Mouse (Mus musculus) megakaryocyte, embryonic 14.5 days (primary cell): Measurements from ENCODE around the gene Rbm15. TPM values are rescaled to one million over a fixed set of nuclear protein-coding genes. Genes with fewer than 3 reads are reported as not detected.

ENCODE experiments used
- H3K27me3 ChIP-seq: replicated peaks from 2 replicates; pipeline ENCODE3; 2012; ENCODE audit warnings: inconsistent platforms
- H3K36me3 ChIP-seq: replicated peaks from 2 replicates; pipeline ENCODE3; 2012; ENCODE audit warnings: low read length, inconsistent platforms, mixed read lengths
- H3K4me1 ChIP-seq: 2 replicates; pipeline ENCODE4 v1.6.1; 2012; ENCODE audit warnings: inconsistent platforms
- H3K4me3 ChIP-seq: replicated peaks from 2 replicates; pipeline ENCODE3; 2012; ENCODE audit warnings: moderate library complexity, mild to moderate bottlenecking, inconsistent platforms
- H3K9me3 ChIP-seq: 2 replicates; pipeline ENCODE4 v1.6.1; 2012; ENCODE audit warnings: inconsistent platforms
- FLI1 ChIP-seq: IDR thresholded peaks from 2 replicates; pipeline ENCODE4 v1.6.1; 2012; ENCODE audit warnings: low read length, inconsistent platforms, mixed read lengths
- GATA1 ChIP-seq: IDR thresholded peaks from 3 replicates; pipeline ENCODE4 v1.6.1; 2012; ENCODE audit warnings: mixed read lengths, low read length, inconsistent platforms, borderline replicate concordance
- polyA plus RNA-seq: library from polyadenylated mRNA; stranded (reverse); fragments of >175 nt; gene quantifications from 2 replicates; pipeline ENCODE4 v1.2.3, GENCODE M21; 2012; ENCODE audit warnings: low replicate concordance; ENCODE audit not compliant: insufficient read depth

Gene Rbm15
- polyA plus RNA-seq, 1 experiment, result 1.3 TPM

- Histone ChIP-seq H3K4me3 (no peak within 1 kb of the TSS), H3K4me1 (peaks cover 33% of the 10 kb centered on the region), H3K9me3 (no peaks in the 10 kb centered on the region), H3K36me3 (peaks cover 12% of the 10 kb centered on the region), H3K27me3 (no peaks in the 10 kb centered on the region)
- TF ChIP-seq FLI1, result no peak
- TF ChIP-seq GATA1, result no peak
These were observed 42.6 kb downstream of the Rbm15 start, which contains the start of gene Slc16a4 for GRCm38 (mm10) chr3:107290764-107291381. Gene Slc16a4, plus strand, starts transcription at chr3:107291230.

- peaks cover 33% of the 10 kb centered on the region for H3K4me1 ChIP-seq
- no peaks in the 10 kb centered on the region for H3K27me3 ChIP-seq
- H3K4me3 ChIP-seq, result no peak overlapping the region
- no peak for TF ChIP-seq GATA1
- no peak for TF ChIP-seq FLI1
- no peaks in the 10 kb centered on the region for H3K9me3 ChIP-seq
- peaks cover 36% of the 10 kb centered on the region for H3K36me3 ChIP-seq
These were observed 46.1 kb downstream of the Rbm15 start for GRCm38 (mm10) chr3:107287346-107287745.

GRCm38 (mm10) chr3:107286123-107286522 lies 47.4 kb downstream of the Rbm15 start:
- Histone ChIP-seq H3K36me3 (peaks cover 48% of the 10 kb centered on the region), H3K4me1 (peaks cover 29% of the 10 kb centered on the region), H3K9me3 (no peaks in the 10 kb centered on the region), H3K27me3 (no peaks in the 10 kb centered on the region), H3K4me3 (no peak overlapping the region)
- TF ChIP-seq GATA1, result no peak
- no peak for TF ChIP-seq FLI1

- peaks cover 26% of the 10 kb centered on the region for H3K36me3 ChIP-seq
- H3K9me3 ChIP-seq, result no peaks in the 10 kb centered on the region
- peaks cover 6% of the 10 kb centered on the region for H3K27me3 ChIP-seq
- no peak for TF ChIP-seq GATA1
- no peak for TF ChIP-seq FLI1
- H3K4me3 ChIP-seq, result peak within 1 kb of the TSS; percentile 96
- H3K4me1 ChIP-seq, result peaks cover 20% of the 10 kb centered on the region
These were observed 54.8 kb downstream of the Rbm15 start, which contains the start of gene Lamtor5 for GRCm38 (mm10) chr3:107278479-107279269. Gene Lamtor5, plus strand, starts transcription at chr3:107278858.

- no peak overlapping the region for H3K4me3 ChIP-seq
- TF ChIP-seq FLI1 (no peak), GATA1 (no peak)
- H3K4me1 ChIP-seq, result peaks cover 20% of the 10 kb centered on the region
- peaks cover 6% of the 10 kb centered on the region for H3K27me3 ChIP-seq
- no peaks in the 10 kb centered on the region for H3K9me3 ChIP-seq
- H3K36me3 ChIP-seq, result peaks cover 8% of the 10 kb centered on the region
These were observed 56.8 kb downstream of the Rbm15 start for GRCm38 (mm10) chr3:107276626-107277025.

GRCm38 (mm10) chr3:107275996-107276395 lies 57.5 kb downstream of the Rbm15 start:
- peaks cover 1% of the 10 kb centered on the region for H3K36me3 ChIP-seq
- no peak overlapping the region for H3K4me3 ChIP-seq
- H3K9me3 ChIP-seq, result no peaks in the 10 kb centered on the region
- no peak for TF ChIP-seq GATA1
- TF ChIP-seq FLI1, result no peak
- peaks cover 6% of the 10 kb centered on the region for H3K27me3 ChIP-seq
- H3K4me1 ChIP-seq, result peaks cover 20% of the 10 kb centered on the region

Other genes starting within 250 kb of the Rbm15 start
- gene Kcna2, start 232.5 kb downstream of the Rbm15 start, polyA plus RNA-seq, result not detected in 2 replicates
- not detected in 2 replicates for gene Kcna10, start 150.6 kb downstream of the Rbm15 start, polyA plus RNA-seq
- gene Cym, start 111.9 kb downstream of the Rbm15 start, polyA plus RNA-seq, result not detected in 2 replicates
- not detected in 2 replicates for gene A630076J17Rik, start 103.1 kb downstream of the Rbm15 start, polyA plus RNA-seq
- gene Prok1, start 94.0 kb downstream of the Rbm15 start, polyA plus RNA-seq, result not detected in 2 replicates
- gene Lamtor5, start 54.8 kb downstream of the Rbm15 start, polyA plus RNA-seq, result 7.0 and 33.7 TPM in 2 replicates
- not detected in 2 replicates for gene Slc16a4, start 42.4 kb downstream of the Rbm15 start, polyA plus RNA-seq
- gene Kcnc4, start 125.9 kb upstream of the Rbm15 start, polyA plus RNA-seq, result not detected in 2 replicates
- not detected in 2 replicates for gene Slc6a17, start 184.3 kb upstream of the Rbm15 start, polyA plus RNA-seq
- not detected in 2 replicates for gene Ubl4b, start 221.4 kb upstream of the Rbm15 start, polyA plus RNA-seq